Mouse (Mus musculus) ovary, postnatal 36 days (tissue): ENCODE measurements around the gene Rfng.
"Not testable (repeated sequence)": the region's sequence is repeated elsewhere in the genome, so short reads cannot be mapped to it uniquely, and the experiment has no call there.

Experiments
- DNase-seq: peaks from one replicate; pipeline ENCODE4 v3.0.0; 2022; ENCODE audit warnings: low spot score, mixed read lengths

The Rfng gene

DNA sequence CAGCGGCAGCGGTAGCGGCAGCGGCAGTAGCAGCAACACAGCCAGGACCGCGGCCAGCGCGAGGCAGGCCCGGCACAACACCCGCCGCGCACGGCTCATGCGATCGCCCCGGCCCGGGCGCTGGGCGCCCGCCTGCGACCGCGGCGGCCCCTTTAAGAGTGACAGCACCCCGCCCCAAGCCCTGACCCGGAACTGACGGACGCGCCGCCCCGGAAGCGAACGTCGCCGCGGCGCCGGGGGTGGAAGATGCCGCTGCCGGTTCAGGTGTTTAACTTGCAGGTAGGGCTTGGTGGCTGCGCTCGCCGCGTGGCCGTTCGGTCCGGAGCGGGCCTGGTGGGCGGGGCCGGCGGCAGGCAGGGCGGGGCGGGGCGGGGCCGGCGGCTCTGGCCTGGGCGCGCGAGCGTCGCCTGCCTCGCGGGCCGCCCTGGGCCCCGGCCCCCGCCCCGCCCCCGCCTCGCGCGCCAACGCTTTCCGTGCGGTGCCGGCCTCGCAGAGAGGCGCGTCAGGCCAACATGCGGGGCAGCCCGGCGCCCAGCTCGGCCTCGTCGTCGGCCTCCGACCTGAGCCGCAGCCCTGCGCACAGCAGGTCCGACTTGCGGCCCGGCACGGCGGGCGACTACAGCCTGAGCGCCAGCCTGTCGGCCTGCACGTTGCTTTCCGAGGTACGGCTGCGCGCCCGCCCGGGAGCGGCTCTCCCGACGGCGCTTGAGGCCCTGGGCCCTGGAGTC, at the start of gene Rfng, which contains the start of gene Gps1:
Gene Rfng (minus strand): TSS at position 144 of the 728 bp plus-strand sequence.
Gene Gps1 (plus strand): TSS at position 209 of the 728 bp plus-strand sequence.
- peak; percentile 84 for DNase-seq

GRCm38 (mm10) chr11:120832962-120833361, 49.0 kb upstream of the Rfng start:
- not testable (repeated sequence) for DNase-seq

DNA sequence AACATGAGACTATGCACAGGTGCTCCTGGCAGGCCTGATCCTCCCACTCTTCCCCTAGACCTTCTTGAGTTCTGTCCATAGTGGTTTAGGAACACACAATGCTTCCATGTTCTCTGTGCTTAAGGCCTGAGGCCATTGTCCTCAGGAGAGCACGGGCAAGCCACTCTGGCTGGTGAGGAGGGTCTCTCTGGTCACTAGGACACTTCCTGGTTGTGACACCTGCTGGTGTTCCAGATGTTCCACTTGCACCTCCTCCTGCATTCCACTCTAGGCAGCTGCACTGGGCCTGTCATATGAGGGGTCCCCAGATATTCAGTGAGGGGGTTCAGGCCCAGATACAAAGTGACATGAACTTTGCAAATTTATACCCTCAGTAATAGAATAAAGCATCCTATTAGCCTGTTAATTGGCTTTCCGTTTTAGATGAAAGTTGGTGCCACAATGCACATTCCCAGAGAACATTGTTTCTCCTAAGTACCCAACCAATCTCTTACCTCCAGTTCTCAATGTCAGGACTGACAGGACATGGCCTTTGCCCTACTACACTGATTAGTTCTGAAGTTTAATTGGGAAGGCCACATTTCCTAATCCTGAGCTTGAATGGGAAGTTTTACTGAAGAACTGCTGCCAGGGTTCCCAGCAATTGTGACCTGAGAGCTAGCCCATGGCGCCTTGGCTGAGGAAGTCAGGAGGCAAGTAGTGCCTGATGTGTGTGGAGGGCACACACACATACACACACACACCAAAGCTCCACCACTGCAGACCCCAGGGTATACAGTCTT, 47.8 kb upstream of the Rfng start:
- DNase-seq, result no peak

DNA sequence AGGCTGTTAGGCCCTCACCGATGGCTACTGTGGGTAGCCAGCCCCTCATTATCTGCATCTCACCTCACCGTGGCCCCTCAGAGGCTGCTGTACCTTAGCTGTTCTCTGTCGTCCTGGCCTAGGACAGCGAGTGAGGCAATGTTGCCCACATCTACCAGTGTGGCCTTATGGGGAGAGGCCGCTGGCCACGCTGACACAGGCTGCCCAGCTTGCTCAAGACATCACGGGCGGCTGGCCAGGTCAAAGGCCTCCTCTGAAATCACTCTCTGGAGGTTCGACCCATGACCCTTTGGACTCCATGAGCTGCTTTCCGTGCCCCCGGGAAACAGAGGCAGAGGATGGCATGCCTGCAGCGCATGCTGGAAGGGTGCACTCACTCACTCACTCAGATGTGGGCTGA, 46.7 kb upstream of the Rfng start:
- peak; percentile 40 for DNase-seq

- DNase-seq, result no peak
These were observed 45.9 kb upstream of the Rfng start for GRCm38 (mm10) chr11:120829757-120830532.

GRCm38 (mm10) chr11:120828416-120828815, 44.4 kb upstream of the Rfng start:
- DNase-seq, result no peak

DNA sequence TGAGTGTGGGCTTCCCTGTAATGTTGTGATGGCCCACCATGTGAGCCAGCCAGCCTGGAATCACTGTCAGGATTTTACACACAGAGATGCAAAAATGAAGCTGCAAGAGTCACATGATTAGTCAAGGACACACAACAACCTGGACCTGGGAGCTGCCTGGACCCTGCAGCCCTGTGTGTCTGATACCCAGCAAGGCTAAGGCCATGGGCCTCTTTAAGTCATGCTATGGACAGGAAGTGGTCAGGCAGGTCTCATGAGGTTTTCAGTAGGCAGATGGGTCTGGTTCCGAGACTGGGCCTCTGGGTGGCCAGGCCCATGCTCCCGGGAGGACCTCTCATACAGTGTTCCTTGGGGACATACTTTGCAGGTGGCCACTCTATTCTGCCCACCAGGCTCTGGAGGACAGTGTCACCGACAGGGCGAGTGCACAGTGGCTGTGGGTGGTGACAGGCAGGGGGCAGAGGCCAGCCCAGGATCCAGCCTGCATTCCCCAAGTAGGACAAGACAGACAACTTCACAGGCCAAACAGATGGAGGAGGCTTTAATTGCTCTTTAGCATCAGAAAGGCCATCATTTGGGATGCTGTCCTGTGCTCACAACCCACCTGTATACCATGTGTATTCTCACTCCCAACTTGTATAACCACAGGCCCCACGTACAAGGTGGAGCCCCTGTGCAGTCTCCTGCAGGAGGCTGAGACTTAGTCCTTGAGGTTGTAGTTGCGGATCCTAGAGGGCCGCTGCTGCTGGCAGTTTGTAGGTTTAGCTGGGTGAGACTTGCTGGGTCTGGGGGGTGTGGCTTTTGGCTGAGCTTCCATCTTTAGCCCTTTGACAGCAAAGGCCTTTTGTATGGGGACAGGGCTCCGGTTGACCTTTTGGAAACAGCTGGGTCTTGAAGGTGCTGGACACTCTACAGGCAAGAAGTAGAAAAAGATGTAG, 42.3 kb upstream of the Rfng start:
- peak; percentile 4 for DNase-seq

- no peak for DNase-seq
These were observed 41.4 kb upstream of the Rfng start for GRCm38 (mm10) chr11:120825289-120825863.

DNA sequence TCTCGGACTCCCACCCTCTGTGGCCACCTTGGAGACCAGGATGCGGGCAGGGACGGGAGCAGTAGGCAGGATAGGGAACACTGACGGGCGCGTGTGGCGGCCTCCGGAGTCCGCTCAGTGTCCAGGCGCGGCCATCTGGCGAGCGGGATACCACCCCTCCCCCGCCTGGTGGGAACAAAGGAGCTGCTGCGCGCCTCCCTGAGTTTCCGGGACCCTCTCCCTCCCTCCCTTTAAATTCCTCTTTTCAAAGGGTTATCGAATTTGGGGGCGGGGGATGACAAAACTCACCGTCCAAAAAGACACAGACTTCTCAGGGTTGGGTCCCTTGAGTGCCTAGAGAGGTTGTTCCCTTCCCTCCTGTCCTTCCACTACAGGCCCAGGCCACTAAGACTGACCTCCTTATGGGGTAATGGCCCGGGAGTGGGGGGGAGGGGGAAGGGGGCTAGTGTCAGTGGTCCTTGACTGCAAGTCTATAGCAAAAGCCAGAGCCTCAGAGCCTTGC, 40.8 kb upstream of the Rfng start:
- DNase-seq, result no peak

DNA sequence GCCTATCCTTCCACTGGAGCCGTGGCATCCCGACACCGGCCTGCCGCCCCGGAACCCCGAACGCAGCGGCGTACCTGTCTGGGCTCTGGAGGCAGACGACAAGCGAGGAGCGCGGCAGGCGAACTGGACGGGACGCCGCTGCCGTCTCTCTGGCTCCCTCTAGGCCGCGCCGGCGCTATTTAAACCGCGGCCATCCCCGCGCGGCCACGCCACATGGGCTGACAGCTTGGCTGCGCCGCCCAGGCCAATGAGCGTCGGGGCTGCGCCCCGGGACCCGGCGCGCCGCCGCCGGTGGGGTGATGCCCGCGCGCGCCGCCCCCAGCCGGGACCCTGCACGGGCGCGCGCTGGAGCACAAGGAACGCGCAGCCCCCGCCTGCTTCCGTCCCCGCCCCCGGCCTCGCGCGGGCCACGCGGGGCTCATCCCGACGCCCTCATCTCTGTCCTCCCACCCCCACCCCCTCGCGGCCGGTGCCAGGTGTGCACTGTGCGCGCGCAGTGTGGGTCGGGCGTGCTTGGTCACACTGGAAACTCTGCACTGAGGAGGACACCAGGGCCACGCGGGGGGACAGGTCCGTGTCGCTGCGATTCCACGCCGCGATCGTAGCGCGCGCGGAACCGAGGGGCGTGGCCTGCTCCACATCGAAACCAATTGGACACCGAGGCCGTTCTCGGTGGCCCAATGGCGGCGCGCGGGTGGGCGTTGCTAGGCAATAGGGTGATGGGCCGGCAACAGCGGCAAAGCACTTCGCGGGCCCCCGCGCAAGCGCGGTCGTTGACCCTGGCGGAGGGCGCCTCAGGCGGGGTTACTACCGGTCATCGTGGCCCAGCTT, 40.2 kb upstream of the Rfng start, which contains the start of gene Fasn:
Gene Fasn (minus strand): TSS at position 592 of the 831 bp plus-strand sequence.
- peak; percentile 97 for DNase-seq

GRCm38 (mm10) chr11:120823551-120823947, 39.5 kb upstream of the Rfng start:
- DNase-seq, result no peak

DNA sequence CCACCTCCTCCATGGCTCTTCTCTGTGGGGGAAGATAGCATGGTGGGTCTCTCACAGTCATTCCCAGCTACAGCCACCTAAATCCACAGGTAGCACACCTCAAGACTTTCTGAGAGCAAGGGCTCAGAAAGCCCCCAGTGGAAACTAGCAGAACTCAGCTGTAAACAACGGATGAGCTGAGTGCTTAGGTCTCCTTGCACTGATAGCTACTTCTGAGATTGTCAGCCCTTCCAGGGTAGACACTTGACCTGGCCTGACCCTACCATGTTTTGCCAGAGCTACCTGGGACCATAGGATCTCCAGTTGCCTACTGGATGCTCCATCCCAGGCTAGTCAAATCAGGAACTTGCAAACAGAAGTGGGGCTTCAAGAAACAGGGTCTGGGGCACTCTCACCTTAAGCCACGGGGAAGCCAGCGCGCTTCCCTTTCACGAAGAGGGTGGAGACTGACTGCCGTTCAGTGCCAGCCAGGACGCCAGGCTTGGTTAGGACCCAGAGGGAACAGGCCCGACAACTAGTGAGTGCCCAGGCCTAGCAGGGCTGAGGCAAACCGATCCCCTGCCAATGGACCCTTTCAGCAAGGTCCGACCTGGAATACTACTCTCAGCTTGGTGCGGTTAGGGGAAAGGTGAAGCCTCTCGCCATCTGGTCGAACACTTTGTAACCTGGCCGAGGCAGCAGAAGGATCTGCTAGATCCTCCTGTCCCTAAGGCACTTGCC, 39.0 kb upstream of the Rfng start:
- peak; percentile 43 for DNase-seq

- DNase-seq, result peak; percentile 4
These were observed 38.3 kb upstream of the Rfng start for GRCm38 (mm10) chr11:120822321-120822720.

- DNase-seq, result peak; percentile 64
These were observed 37.3 kb upstream of the Rfng start for GRCm38 (mm10) chr11:120821076-120821922.

DNA sequence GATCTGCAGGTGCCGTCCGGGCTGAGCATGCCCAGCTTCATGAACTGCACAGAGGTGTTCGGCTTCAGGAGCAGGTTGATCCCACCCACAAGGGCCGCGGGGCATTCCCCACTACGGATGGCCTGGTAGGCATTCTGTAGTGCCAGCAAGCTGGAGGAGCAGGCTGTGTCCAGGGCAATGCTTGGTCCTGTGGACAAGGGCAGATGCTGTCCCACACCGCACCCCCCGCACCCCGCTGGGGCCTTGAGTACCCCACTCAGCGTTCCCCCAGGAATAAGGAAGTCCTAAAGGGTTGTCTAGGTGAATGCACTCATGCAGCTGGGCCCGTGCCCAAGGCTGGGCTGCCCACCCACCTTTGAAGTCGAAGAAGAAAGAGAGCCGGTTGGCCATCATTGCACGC, 36.5 kb upstream of the Rfng start:
- no peak for DNase-seq

- DNase-seq, result no peak
These were observed 35.5 kb upstream of the Rfng start for GRCm38 (mm10) chr11:120819556-120819955.

DNA sequence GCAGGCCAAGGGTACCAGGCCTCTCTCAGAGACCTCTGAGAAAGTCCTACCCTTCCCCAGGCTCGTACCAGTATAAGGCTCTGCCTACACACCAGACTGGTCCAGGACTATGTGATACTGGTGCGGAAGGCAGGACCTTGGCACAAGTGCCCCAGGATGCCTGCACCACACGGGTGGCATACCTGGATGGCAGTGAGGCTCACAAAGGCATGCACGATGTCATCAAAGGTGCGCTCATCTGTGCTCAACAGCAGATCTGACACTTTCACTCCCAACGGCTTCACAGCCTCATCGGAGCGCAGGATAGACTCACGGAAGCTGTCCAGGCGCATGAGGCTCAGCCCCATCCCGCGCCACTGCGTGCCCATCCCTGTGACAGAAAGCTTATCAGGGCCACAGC, 34.2 kb upstream of the Rfng start:
- DNase-seq, result no peak

DNA sequence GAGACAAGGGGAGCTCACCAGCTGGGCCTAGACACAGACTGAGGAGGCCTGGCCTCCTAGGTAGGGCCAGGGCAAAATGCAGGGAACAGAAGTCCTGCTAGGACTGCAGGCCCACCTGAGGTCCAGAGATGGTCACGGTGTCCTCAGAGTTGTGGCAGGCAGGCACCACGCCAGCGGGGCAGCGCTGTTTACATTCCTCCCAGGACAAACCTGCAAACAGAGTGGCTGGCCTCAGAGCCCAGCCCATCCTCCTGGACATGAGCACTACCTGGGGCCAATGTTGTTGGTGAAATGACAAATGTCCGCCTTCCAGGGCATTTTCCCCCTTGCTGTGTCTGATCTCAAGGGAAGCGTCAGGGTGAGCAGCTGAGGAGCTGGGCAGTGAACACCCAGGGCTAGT, 33.4 kb upstream of the Rfng start:
- DNase-seq, result no peak
